Mouse (Mus musculus): ENCODE measurements around the gene Hist2h3b.

GRCm38 (mm10) chr3:96225421-96225820, 43.0 kb upstream of the Hist2h3b start:
- TF ChIP-seq CTCF (IDR thresholded peaks at IDR 0.05; ENCODE audit: borderline replicate concordance, control insufficient read depth, extremely low read depth, insufficient read depth, low read length, poor library complexity) (no peak), POLR2A (IDR thresholded peaks at IDR 0.05; ENCODE audit: control insufficient read depth, extremely low read depth, insufficient read depth, low read length, poor library complexity) (no peak)

Measured in thymus, adult 2 months (tissue).